Mouse (Mus musculus) spleen, adult 18-20 months (tissue): ENCODE results near the gene Ssna1.

Source experiments
- DNase-seq, 2 experiments: peaks; one replicate each; pipeline ENCODE4 v3.0.0; 2022; ENCODE audit warnings: mixed read lengths in 2 of 2

The Ssna1 gene

GRCm38 (mm10) chr2:25271827-25272511, at the start of gene Ssna1, which contains the start of gene Anapc2:
Gene Ssna1, minus strand, starts transcription at chr2:25272438.
Gene Anapc2, plus strand, starts transcription at chr2:25272478.
- DNase-seq = peak; percentile 95 to 98

GRCm38 (mm10) chr2:25320084-25320483, 47.8 kb upstream of the Ssna1 start:
- no peak for DNase-seq

- DNase-seq = peak in 1 of 2 experiments; percentile 48
Observed at GRCm38 (mm10) chr2:25318971-25319773, 46.9 kb upstream of the Ssna1 start, which contains the start of gene Grin1. Gene Grin1, minus strand, starts transcription at chr2:25319187.

- no peak for DNase-seq
Observed at GRCm38 (mm10) chr2:25318119-25318966, 46.1 kb upstream of the Ssna1 start.

GRCm38 (mm10) chr2:25311491-25311891, 39.3 kb upstream of the Ssna1 start:
- no peak for DNase-seq

- no peak for DNase-seq
Observed at GRCm38 (mm10) chr2:25310969-25311368, 38.7 kb upstream of the Ssna1 start.

- DNase-seq = no peak
Observed at GRCm38 (mm10) chr2:25310180-25310579, 37.9 kb upstream of the Ssna1 start.

- DNase-seq = no peak
Observed at GRCm38 (mm10) chr2:25305587-25306359, 33.5 kb upstream of the Ssna1 start.

- DNase-seq = no peak
Observed at GRCm38 (mm10) chr2:25304657-25305541, 32.7 kb upstream of the Ssna1 start.

- DNase-seq = no peak
Observed at GRCm38 (mm10) chr2:25303931-25304656, 31.9 kb upstream of the Ssna1 start.

GRCm38 (mm10) chr2:25303452-25303851, 31.2 kb upstream of the Ssna1 start:
- DNase-seq = no peak

GRCm38 (mm10) chr2:25298046-25298445, 25.8 kb upstream of the Ssna1 start:
- no peak for DNase-seq

- no peak for DNase-seq
Observed at GRCm38 (mm10) chr2:25297093-25297492, 24.9 kb upstream of the Ssna1 start.

- no peak for DNase-seq
Observed at GRCm38 (mm10) chr2:25293706-25294105, 21.5 kb upstream of the Ssna1 start.

- peak; percentile 22 to 82 for DNase-seq
Observed at GRCm38 (mm10) chr2:25292856-25293255, 20.6 kb upstream of the Ssna1 start.

- no peak for DNase-seq
Observed at GRCm38 (mm10) chr2:25292054-25292544, 19.9 kb upstream of the Ssna1 start.

GRCm38 (mm10) chr2:25291184-25292053, 19.2 kb upstream of the Ssna1 start:
- no peak for DNase-seq

GRCm38 (mm10) chr2:25290816-25291130, 18.5 kb upstream of the Ssna1 start:
- no peak for DNase-seq

GRCm38 (mm10) chr2:25290101-25290815, 18.0 kb upstream of the Ssna1 start:
- DNase-seq = no peak
